Mouse (Mus musculus) embryonic fibroblast, embryonic 13.5 days (primary cell): ENCODE results near the gene Jmjd6.

ENCODE experiments used
- CTCF ChIP-seq: IDR thresholded peaks from 2 replicates; pipeline ENCODE4 v1.5.1; 2011; ENCODE audit warnings: mild to moderate bottlenecking, control low read depth, low read length, moderate library complexity, borderline replicate concordance; ENCODE audit not compliant: insufficient read depth
- POLR2A ChIP-seq: IDR thresholded peaks from 2 replicates; pipeline ENCODE4 v1.6.1; 2011; ENCODE audit warnings: low read depth, mild to moderate bottlenecking, control low read depth, low read length, moderate library complexity

GRCm38 (mm10) chr11:116852291-116852890 lies 9.1 kb upstream of the Jmjd6 start, which contains the start of gene Mfsd11:
- TF ChIP-seq CTCF = no peak
- 0 out of 2 replicates have a peak, but pooled peaks have one; percentile 36 for TF ChIP-seq POLR2A
